Comparison of ENCODE assay signal across 8 mouse cellular contexts in the genomic region with DNA sequence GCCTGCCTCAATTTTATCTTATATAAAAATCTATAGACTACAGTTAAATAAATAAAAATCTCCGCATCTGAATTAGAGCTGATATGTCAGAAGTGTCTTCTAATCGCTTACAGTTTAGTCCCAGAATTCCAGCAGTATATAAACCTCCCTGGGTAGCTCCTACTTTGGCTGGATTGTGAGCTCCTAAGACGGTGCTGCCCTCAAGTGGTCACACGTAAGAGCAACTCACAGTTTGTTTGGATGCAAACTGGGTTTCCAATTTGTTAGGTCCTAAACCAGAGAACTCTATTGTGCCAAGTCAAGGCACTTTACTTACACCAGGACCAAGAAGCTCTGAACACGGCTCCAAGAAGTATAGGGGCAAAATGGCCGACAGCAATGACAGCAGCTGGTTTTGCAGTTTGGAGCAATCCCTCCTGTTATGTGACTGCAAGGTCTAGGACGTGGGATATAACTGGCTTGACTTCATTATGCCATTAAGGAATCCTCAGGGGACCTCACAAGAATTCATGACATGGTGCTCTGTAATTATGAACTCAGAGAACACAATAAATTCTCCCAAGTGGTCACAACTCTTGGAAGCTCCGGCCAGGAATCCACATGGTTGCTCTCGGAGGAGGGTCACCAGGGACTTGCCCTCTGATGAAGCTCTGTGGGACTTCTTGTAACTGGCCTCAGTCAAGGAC.
DNase-seq lines count a peak whose midpoint lies in the region; ATAC-seq lines count a peak whose summit lies in the region.

No protein-coding gene starts in this region.

- H3K9me3 ChIP-seq in midbrain, embryonic 11.5 days (ENCODE audit: control insufficient read depth, low read length) = no peaks in the 10 kb centered on the region
- no peaks in the 10 kb centered on the region for H3K9me3 ChIP-seq in midbrain, embryonic 10.5 days (replicated peaks)
- H3K9me3 ChIP-seq in hindbrain, embryonic 13.5 days = no peaks in the 10 kb centered on the region
- H3K9me3 ChIP-seq in midbrain, embryonic 12.5 days = no peaks in the 10 kb centered on the region
- no peaks in the 10 kb centered on the region for H3K9me3 ChIP-seq in stomach, embryonic 16.5 days (replicated peaks; ENCODE audit: control insufficient read depth, low read length)

- H3K36me3 ChIP-seq in midbrain, embryonic 11.5 days (ENCODE audit: control insufficient read depth, insufficient read depth, low read length) = no peaks in the 10 kb centered on the region
- H3K36me3 ChIP-seq in midbrain, embryonic 10.5 days = no peaks in the 10 kb centered on the region
- no peaks in the 10 kb centered on the region for H3K36me3 ChIP-seq in hindbrain, embryonic 13.5 days
- H3K36me3 ChIP-seq in midbrain, embryonic 12.5 days = no peaks in the 10 kb centered on the region
- no peaks in the 10 kb centered on the region for H3K36me3 ChIP-seq in stomach, embryonic 16.5 days (ENCODE audit: control insufficient read depth, insufficient read depth, low read length)

- no peak overlapping the region for H3K9ac ChIP-seq in midbrain, embryonic 11.5 days (ENCODE audit: low read length)
- no peak overlapping the region for H3K9ac ChIP-seq in hindbrain, embryonic 13.5 days
- no peak overlapping the region for H3K9ac ChIP-seq in midbrain, embryonic 12.5 days (replicated peaks)
- no peak overlapping the region for H3K9ac ChIP-seq in stomach, embryonic 16.5 days (ENCODE audit: low read length)

- peaks cover 2% of the 10 kb centered on the region; the same call in 1 of the 2 replicates for H3K4me1 ChIP-seq in midbrain, embryonic 11.5 days (ENCODE audit: control insufficient read depth, insufficient read depth, low read length)
- peaks cover 17% of the 10 kb centered on the region for H3K4me1 ChIP-seq in midbrain, embryonic 10.5 days
- H3K4me1 ChIP-seq in hindbrain, embryonic 13.5 days (replicated peaks) = peaks cover 10% of the 10 kb centered on the region
- H3K4me1 ChIP-seq in midbrain, embryonic 12.5 days = no peaks in the 10 kb centered on the region; the same call in 1 of the 2 replicates
- peaks cover 18% of the 10 kb centered on the region for H3K4me1 ChIP-seq in stomach, embryonic 16.5 days (ENCODE audit: control insufficient read depth, insufficient read depth, low read length)

- WGBS in midbrain, embryonic 11.5 days = 38% methylated on average over 9 of the region's 9 CpGs
- WGBS in midbrain, embryonic 10.5 days = 40% methylated on average over 9 of the region's 9 CpGs
- WGBS in hindbrain, embryonic 13.5 days = 30% methylated on average over 9 of the region's 9 CpGs
- 33% methylated on average over 9 of the region's 9 CpGs for WGBS in midbrain, embryonic 12.5 days
- 30% methylated on average over 9 of the region's 9 CpGs for WGBS in stomach, embryonic 16.5 days

- H3K4me2 ChIP-seq in midbrain, embryonic 11.5 days = no peak overlapping the region
- H3K4me2 ChIP-seq in hindbrain, embryonic 13.5 days = no peak overlapping the region
- H3K4me2 ChIP-seq in midbrain, embryonic 12.5 days (replicated peaks) = no peak overlapping the region
- H3K4me2 ChIP-seq in stomach, embryonic 16.5 days (ENCODE audit: low read depth, low read length) = no peak overlapping the region

- H3K4me3 ChIP-seq in midbrain, embryonic 11.5 days (ENCODE audit: low read depth, low read length) = no peak overlapping the region
- H3K4me3 ChIP-seq in midbrain, embryonic 10.5 days = no peak overlapping the region
- H3K4me3 ChIP-seq in hindbrain, embryonic 13.5 days = no peak overlapping the region
- H3K4me3 ChIP-seq in midbrain, embryonic 12.5 days = no peak overlapping the region
- no peak overlapping the region for H3K4me3 ChIP-seq in stomach, embryonic 16.5 days (replicated peaks; ENCODE audit: low read length)

- peak; percentile 62 for ATAC-seq in midbrain, embryonic 11.5 days (ENCODE audit: low FRiP score)
- ATAC-seq in hindbrain, embryonic 13.5 days (ENCODE audit: low FRiP score) = peak; percentile 40; the same call in 1 of the 2 replicates
- peak; percentile 55; the same call in 1 of the 2 replicates for ATAC-seq in midbrain, embryonic 12.5 days (ENCODE audit: low FRiP score, low read depth)
- ATAC-seq in stomach, embryonic 16.5 days (ENCODE audit: insufficient read depth, low FRiP score) = no peak

- DNase-seq in midbrain, embryonic 11.5 days (ENCODE audit: low spot score, missing footprints) = peak; percentile 87
- no peak for DNase-seq in midbrain, embryonic 10.5 days (ENCODE audit: low spot score)
- DNase-seq in cerebellum, adult 9-10 months = peak; percentile 20
- peak; percentile 25 to 42 for DNase-seq in frontal cortex, postnatal 25 days (ENCODE audit: low spot score in 2 of 2)
- peak; percentile 36 to 73 for DNase-seq in layer of hippocampus, postnatal 14 days (ENCODE audit: low spot score in 2 of 2)

- no peaks in the 10 kb centered on the region for H3K27me3 ChIP-seq in midbrain, embryonic 11.5 days (ENCODE audit: control insufficient read depth, insufficient read depth, low read length)
- H3K27me3 ChIP-seq in midbrain, embryonic 10.5 days (ENCODE audit: low read depth, poor library complexity, severe bottlenecking) = no peaks in the 10 kb centered on the region
- no peaks in the 10 kb centered on the region for H3K27me3 ChIP-seq in hindbrain, embryonic 13.5 days
- no peaks in the 10 kb centered on the region for H3K27me3 ChIP-seq in midbrain, embryonic 12.5 days
- no peaks in the 10 kb centered on the region for H3K27me3 ChIP-seq in stomach, embryonic 16.5 days (ENCODE audit: control insufficient read depth, insufficient read depth, low read length)

- H3K27ac ChIP-seq in midbrain, embryonic 11.5 days (ENCODE audit: low read depth, low read length) = no peak overlapping the region
- no peak overlapping the region for H3K27ac ChIP-seq in midbrain, embryonic 10.5 days (replicated peaks)
- H3K27ac ChIP-seq in hindbrain, embryonic 13.5 days = no peak overlapping the region
- H3K27ac ChIP-seq in midbrain, embryonic 12.5 days (replicated peaks) = no peak overlapping the region
- H3K27ac ChIP-seq in stomach, embryonic 16.5 days (ENCODE audit: low read length) = peak overlapping the region; percentile 10; the same call in 1 of the 2 replicates
